Mouse (Mus musculus) thymus, adult 2 months (tissue): Measurements from ENCODE around the gene Hspa12a.

ENCODE experiments used
- CTCF ChIP-seq: fragments of 200-500 bp; IDR thresholded peaks from 2 replicates; pipeline ENCODE4 v1.5.1; 2012; ENCODE audit warnings: mild to moderate bottlenecking, control low read depth, low read length, moderate library complexity, borderline replicate concordance; ENCODE audit not compliant: control insufficient read depth, poor library complexity, insufficient read depth; ENCODE audit errors: extremely low read depth
- POLR2A ChIP-seq: fragments of 200-500 bp; IDR thresholded peaks from 2 replicates; pipeline ENCODE4 v1.6.1; 2012; ENCODE audit warnings: mild to moderate bottlenecking, low read length, control low read depth, moderate library complexity; ENCODE audit not compliant: control insufficient read depth, poor library complexity, insufficient read depth; ENCODE audit errors: extremely low read depth

GRCm38 (mm10) chr19:58906685-58907084 lies 36.8 kb downstream of the Hspa12a start:
- TF ChIP-seq POLR2A: no peak
- no peak for TF ChIP-seq CTCF
